Mouse (Mus musculus) lung, postnatal 0 days (tissue): Measurements from ENCODE around the gene Fam189a1. TPM values are rescaled to one million over a fixed set of nuclear protein-coding genes. Genes with fewer than 3 reads are reported as not detected.

Experiments
- ATAC-seq: fragments of 200-750 bp; cut with Nextera tagmentation; 2 replicates; pipeline ENCODE4 v1.8.0; 2017; ENCODE audit warnings: moderate library complexity
- DNase-seq: peaks from one replicate; pipeline ENCODE4 v3.0.0-alpha.2; 2016; ENCODE audit warnings: low spot score
- H3K27ac ChIP-seq: fragments of 300-500 bp; sonication (generic); 2 replicates; pipeline ENCODE4 v1.5.1; 2014; ENCODE audit warnings: antibody characterized with exemption, mild to moderate bottlenecking, low read length, mixed read lengths
- H3K27me3 ChIP-seq: fragments of 300-500 bp; sonication (generic); replicated peaks from 2 replicates; pipeline ENCODE4 v1.6.1; 2014; ENCODE audit warnings: low read length, mixed read lengths; ENCODE audit not compliant: insufficient read depth
- H3K36me3 ChIP-seq: fragments of 300-500 bp; sonication (generic); 2 replicates; pipeline ENCODE4 v1.6.1; 2014; ENCODE audit warnings: low read length, mixed read lengths; ENCODE audit not compliant: insufficient read depth
- H3K4me1 ChIP-seq: fragments of 300-500 bp; sonication (generic); 2 replicates; pipeline ENCODE4 v1.6.1; 2014; ENCODE audit warnings: antibody characterized with exemption, low read depth, low read length, mixed read lengths; ENCODE audit not compliant: insufficient read depth
- H3K4me2 ChIP-seq: fragments of 300-500 bp; sonication (generic); replicated peaks from 2 replicates; pipeline ENCODE4 v1.6.1; 2014; ENCODE audit warnings: low read depth, mild to moderate bottlenecking, low read length, moderate library complexity, mixed read lengths
- H3K4me3 ChIP-seq: fragments of 300-500 bp; sonication (generic); 2 replicates; pipeline ENCODE4 v1.5.1; 2014; ENCODE audit warnings: low read depth, low read length
- H3K9ac ChIP-seq: fragments of 300-500 bp; sonication (generic); replicated peaks from 2 replicates; pipeline ENCODE4 v1.6.1; 2014; ENCODE audit warnings: low read depth, mild to moderate bottlenecking
- H3K9me3 ChIP-seq: fragments of 300-500 bp; sonication (generic); 2 replicates; pipeline ENCODE4 v1.6.1; 2016; ENCODE audit warnings: low read length, mixed read lengths
- CTCF ChIP-seq: IDR thresholded peaks from 2 replicates; pipeline ENCODE4 v1.5.1; 2016; ENCODE audit warnings: antibody characterized with exemption, mild to moderate bottlenecking
- EP300 ChIP-seq: IDR thresholded peaks from 2 replicates; pipeline ENCODE4 v1.6.1; 2016; ENCODE audit warnings: antibody characterized with exemption, mild to moderate bottlenecking, control low read depth
- WGBS: fragments of 180-500 bp; shearing (Covaris S2); extraction: QIAGEN DNeasy Blood & Tissue Kit; methylation state at CpG from one replicate; pipeline ENCODE4 v1.1.7; 2014; 5-methylcytosine and 5-hydroxymethylcytosine counted together
- polyA plus RNA-seq: library from polyadenylated mRNA; unstranded; fragments of >200 nt; fragmentation: Nextera tagmentation; extraction: Ambion mirVana; gene quantifications from 2 replicates; pipeline ENCODE4 v1.2.1, GENCODE M21; 2015

Fam189a1 gene
- polyA plus RNA-seq, 1 experiment from 2014 or later = 0.07 TPM

DNA sequence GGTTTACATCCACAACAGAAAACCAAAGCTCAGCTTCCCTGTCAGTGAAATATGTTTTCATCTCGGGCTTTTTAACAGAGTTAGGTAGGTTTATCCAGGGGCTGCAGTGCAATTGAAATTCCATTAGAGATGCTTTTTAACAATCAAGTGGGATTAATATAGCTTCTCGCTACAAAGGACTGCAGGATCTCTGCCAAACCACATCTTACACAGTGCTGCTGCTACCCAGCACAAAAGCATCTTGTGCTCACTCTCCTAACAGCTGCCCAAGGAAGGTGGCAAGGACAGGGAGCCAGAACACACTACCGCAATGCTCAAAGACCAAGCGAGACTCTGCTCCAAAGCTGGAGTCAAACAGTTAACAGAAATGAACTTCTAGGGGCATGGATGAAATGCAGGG, 219.4 kb downstream of the Fam189a1 start:
- H3K9me3 ChIP-seq = no peaks in the 10 kb centered on the region
- H3K4me2 ChIP-seq = no peak overlapping the region
- DNase-seq (no peak), ATAC-seq (no peak)
- no peak overlapping the region for H3K4me3 ChIP-seq
- TF ChIP-seq EP300 (no peak), CTCF (no peak)
- no peak overlapping the region for H3K9ac ChIP-seq
- WGBS = 63% methylated on average over 4 of the region's 4 CpGs
- no peak overlapping the region for H3K27ac ChIP-seq
- no peaks in the 10 kb centered on the region for H3K27me3 ChIP-seq
- H3K36me3 ChIP-seq = no peaks in the 10 kb centered on the region
- no peaks in the 10 kb centered on the region for H3K4me1 ChIP-seq

GRCm38 (mm10) chr7:64934115-64934514, 222.3 kb downstream of the Fam189a1 start:
- Histone ChIP-seq H3K36me3 (no peaks in the 10 kb centered on the region), H3K9me3 (no peaks in the 10 kb centered on the region), H3K4me1 (no peaks in the 10 kb centered on the region), H3K9ac (no peak overlapping the region), H3K27ac (no peak overlapping the region), H3K4me2 (no peak overlapping the region), H3K4me3 (no peak overlapping the region), H3K27me3 (no peaks in the 10 kb centered on the region)
- 45% methylated on average over 3 of the region's 3 CpGs for WGBS
- no peak for DNase-seq
- ATAC-seq = no peak
- no peak for TF ChIP-seq CTCF
- TF ChIP-seq EP300 = no peak

- 65% methylated on average over 4 of the region's 4 CpGs for whole genome bisulfite sequencing
- no peak for TF ChIP-seq CTCF
- no peak for TF ChIP-seq EP300
- Histone ChIP-seq H3K36me3 (no peaks in the 10 kb centered on the region), H3K9me3 (no peaks in the 10 kb centered on the region), H3K27me3 (no peaks in the 10 kb centered on the region), H3K9ac (no peak overlapping the region), H3K27ac (no peak overlapping the region), H3K4me2 (no peak overlapping the region), H3K4me1 (no peaks in the 10 kb centered on the region), H3K4me3 (no peak overlapping the region)
- no peak for DNase-seq
- no peak for ATAC-seq
Measured at GRCm38 (mm10) chr7:64930980-64931379, 225.4 kb downstream of the Fam189a1 start.

- Histone ChIP-seq H3K4me1 (no peaks in the 10 kb centered on the region), H3K9ac (no peak overlapping the region), H3K27ac (no peak overlapping the region), H3K9me3 (no peaks in the 10 kb centered on the region), H3K4me2 (no peak overlapping the region), H3K36me3 (no peaks in the 10 kb centered on the region), H3K4me3 (no peak overlapping the region), H3K27me3 (no peaks in the 10 kb centered on the region)
- WGBS = 72% methylated on average over 5 of the region's 5 CpGs
- ATAC-seq = no peak
- no peak for TF ChIP-seq CTCF
- DNase-seq = no peak
Measured at GRCm38 (mm10) chr7:64923918-64924317, 232.5 kb downstream of the Fam189a1 start.

- H3K9me3 ChIP-seq = no peaks in the 10 kb centered on the region
- no peaks in the 10 kb centered on the region for H3K36me3 ChIP-seq
- no peak overlapping the region for H3K27ac ChIP-seq
- WGBS = 77% methylated on average over 13 of the region's 13 CpGs
- TF ChIP-seq EP300 = no peak
- TF ChIP-seq CTCF = no peak
- no peak overlapping the region for H3K4me2 ChIP-seq
- DNase-seq (no peak), ATAC-seq (no peak)
- H3K9ac ChIP-seq = no peak overlapping the region
- no peaks in the 10 kb centered on the region for H3K27me3 ChIP-seq
- H3K4me3 ChIP-seq = no peak overlapping the region
- H3K4me1 ChIP-seq = no peaks in the 10 kb centered on the region
Measured at GRCm38 (mm10) chr7:64921189-64921588, 235.2 kb downstream of the Fam189a1 start.

DNA sequence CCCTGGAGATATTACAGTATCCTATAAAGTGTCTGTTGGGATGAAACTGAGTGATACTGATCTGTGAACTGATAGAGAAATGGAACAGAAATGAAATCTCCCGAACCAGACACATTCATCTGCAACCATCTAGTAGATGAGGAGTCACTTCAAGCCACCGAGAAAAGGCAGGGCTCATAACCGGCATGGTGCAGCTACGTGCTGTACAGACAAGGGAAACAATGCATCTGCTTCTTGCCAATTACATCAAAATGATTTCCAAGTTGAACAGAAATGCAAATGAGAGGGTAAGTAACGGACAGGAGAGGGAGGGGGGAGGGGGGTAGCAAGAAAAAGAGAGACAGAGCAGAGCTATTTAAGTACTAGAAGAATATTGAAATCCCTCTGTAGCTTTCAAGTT, 235.6 kb downstream of the Fam189a1 start:
- H3K9ac ChIP-seq = no peak overlapping the region
- no peaks in the 10 kb centered on the region for H3K4me1 ChIP-seq
- no peak for DNase-seq
- no peaks in the 10 kb centered on the region for H3K9me3 ChIP-seq
- no peak for ATAC-seq
- no peaks in the 10 kb centered on the region for H3K27me3 ChIP-seq
- H3K4me3 ChIP-seq = no peak overlapping the region
- 81% methylated on average over 5 of the region's 5 CpGs for WGBS
- no peaks in the 10 kb centered on the region for H3K36me3 ChIP-seq
- H3K4me2 ChIP-seq = no peak overlapping the region
- H3K27ac ChIP-seq = no peak overlapping the region
- TF ChIP-seq CTCF (no peak), EP300 (no peak)

DNA sequence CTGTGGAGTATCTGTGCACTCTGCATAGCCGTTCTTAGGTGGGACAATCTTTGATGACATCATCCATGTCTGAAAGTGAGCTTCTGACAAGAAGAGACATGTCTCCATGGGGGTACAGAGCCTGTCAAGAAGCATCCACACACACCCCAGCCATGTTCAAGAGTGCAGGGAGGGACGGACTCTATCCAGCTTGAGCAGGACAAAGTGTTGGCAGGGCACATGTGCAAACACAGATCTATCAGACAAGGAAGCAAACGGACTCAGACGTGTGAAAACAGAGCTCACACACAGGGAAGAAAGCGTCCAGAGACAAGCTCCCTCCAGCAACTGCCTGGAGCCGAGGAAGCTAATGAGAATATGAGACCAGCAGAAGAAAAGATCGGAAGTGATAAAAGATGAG, 239.7 kb downstream of the Fam189a1 start:
- H3K27me3 ChIP-seq = no peaks in the 10 kb centered on the region
- no peak overlapping the region for H3K4me2 ChIP-seq
- H3K9ac ChIP-seq = no peak overlapping the region
- H3K4me1 ChIP-seq = no peaks in the 10 kb centered on the region
- DNase-seq = no peak
- no peaks in the 10 kb centered on the region for H3K36me3 ChIP-seq
- ATAC-seq = no peak
- H3K27ac ChIP-seq = no peak overlapping the region
- no peak overlapping the region for H3K4me3 ChIP-seq
- no peak for TF ChIP-seq EP300
- TF ChIP-seq CTCF = no peak
- WGBS = 27% methylated on average over 7 of the region's 7 CpGs
- no peaks in the 10 kb centered on the region for H3K9me3 ChIP-seq
